Mouse (Mus musculus): ENCODE data around the gene Cryba4. TPM values are rescaled to one million over a fixed set of nuclear protein-coding genes. Genes with fewer than 3 reads are reported as not detected.

Gene Cryba4
- total RNA-seq, 1 experiment from 2014 or later = not detected

DNA sequence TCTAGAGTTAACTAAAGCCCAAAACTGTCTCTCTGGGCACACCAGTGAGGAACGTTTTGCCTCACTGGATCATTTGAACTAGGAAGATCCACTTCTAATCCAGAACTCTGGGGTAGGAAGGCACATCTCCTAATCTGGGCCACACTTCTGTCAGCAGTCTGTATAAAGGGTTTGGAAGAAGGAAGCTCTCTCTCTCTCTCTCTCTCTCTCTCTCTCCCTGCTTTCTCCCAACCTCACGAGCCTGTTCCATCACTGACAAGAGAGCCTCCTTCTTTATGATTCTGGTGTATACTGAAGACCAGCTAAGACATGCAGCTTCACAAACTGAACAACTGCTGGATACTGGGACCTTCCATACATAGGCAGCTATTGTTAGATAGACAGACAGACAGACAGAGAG lies 10.5 kb downstream of the Cryba4 start:
- no peak for ATAC-seq (replicated peaks; ENCODE audit: low read depth, poor library complexity, severe bottlenecking)

GRCm38 (mm10) chr5:112240761-112241160 lies 11.6 kb downstream of the Cryba4 start:
- ATAC-seq (replicated peaks; ENCODE audit: low read depth, poor library complexity, severe bottlenecking) = peak; percentile 55

DNA sequence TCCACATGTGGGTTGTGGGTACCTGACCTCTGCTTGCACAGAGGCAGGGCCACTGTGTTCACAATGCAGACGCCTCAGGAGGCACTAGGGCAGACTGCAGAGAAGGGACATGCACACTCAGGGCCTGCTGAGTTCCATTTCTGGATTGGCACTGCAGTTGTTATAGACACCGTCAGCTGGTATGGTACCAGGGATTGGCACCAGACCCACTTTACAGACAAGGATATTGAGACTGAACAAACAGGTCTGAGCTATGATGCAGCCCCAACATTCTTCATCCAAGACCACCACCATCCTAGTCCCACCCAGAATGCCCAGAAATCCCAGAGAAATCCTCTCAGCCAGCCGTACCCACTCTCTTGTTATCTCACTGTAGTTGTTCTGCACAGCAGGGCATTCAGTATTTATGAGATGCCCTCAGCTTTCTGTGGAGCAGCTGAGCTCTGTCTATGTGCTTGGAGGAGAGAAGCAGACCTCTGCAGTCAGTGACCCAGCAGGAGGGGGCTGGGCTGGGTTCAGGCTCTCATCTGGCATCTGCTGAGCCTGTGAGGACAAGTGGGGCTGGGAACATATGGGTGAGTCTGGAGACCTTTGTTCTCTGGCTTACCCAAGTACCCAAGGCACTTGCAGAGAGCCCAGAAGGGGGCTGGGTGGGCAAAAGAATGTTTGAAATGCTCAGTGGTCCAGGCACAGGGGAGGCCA lies 13.4 kb downstream of the Cryba4 start:
- no peak for ATAC-seq (replicated peaks; ENCODE audit: low read depth, poor library complexity, severe bottlenecking)

GRCm38 (mm10) chr5:112237866-112238570 lies 14.3 kb downstream of the Cryba4 start:
- ATAC-seq (replicated peaks; ENCODE audit: low read depth, poor library complexity, severe bottlenecking) = no peak

- no peak for ATAC-seq (replicated peaks; ENCODE audit: low read depth, poor library complexity, severe bottlenecking)
Observed at GRCm38 (mm10) chr5:112237439-112237838, 14.9 kb downstream of the Cryba4 start.

- ATAC-seq (replicated peaks; ENCODE audit: low read depth, poor library complexity, severe bottlenecking) = no peak
Observed at GRCm38 (mm10) chr5:112236631-112237030, 15.7 kb downstream of the Cryba4 start.

DNA sequence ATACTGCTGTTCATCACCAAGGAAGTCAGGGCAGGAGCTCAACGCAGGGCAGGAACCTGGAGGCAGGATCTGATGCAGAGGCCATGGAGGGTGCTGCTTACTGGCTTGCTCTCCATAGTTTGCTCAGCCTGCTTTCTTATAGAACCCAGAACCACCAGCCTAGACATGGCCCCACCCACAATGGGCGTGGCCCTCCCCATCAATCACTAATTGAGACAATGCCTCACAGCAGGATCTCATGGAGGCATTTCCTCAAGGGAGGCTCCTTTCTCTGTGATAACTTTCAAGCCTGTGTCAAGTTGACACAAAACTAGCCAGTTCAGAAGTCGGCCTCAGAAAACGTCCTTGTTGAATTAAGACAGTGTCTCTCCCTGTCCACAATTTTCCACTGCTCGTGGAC lies 16.5 kb downstream of the Cryba4 start:
- no peak for ATAC-seq (replicated peaks; ENCODE audit: low read depth, poor library complexity, severe bottlenecking)

DNA sequence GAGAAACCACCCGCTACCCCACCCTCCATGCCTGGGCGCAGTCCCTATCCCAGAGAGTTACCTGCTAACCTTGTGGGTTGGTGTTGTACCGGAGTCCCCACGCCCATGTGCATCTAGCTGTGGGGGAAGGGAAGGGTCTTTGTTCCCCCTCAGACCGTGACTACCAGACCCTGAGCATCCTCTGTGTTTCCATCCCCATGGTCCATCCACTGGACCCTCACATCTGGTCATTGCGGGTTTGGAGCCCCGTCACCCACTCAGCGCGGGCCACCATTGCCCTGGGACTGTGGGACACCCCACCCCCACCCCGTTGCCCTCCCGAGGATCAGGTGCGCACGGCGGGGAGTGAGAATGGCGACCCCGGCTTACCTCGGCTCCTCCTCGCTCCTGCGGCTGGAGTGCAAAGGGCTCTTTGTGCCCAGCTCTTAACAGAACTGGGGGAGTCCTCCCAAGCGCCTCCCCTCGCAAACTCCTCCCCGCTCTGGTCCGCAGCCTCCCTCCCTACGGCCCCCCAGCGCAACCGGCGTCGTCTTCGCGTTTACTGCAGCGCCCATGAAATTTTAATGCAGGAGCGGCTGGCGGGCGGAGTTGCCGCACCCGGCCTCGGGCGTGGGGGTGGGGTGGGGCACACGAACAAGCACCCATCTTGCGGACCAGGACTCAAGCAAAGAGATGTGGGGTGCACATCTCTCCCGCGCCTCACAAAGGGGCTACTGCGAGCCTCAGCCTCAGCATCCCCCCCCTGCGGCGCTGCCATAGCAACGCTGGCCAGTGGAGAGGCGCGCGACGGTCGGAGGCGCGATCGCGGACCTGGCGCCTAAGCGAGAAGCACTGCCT lies 23.9 kb downstream of the Cryba4 start:
- ATAC-seq (replicated peaks; ENCODE audit: low read depth, poor library complexity, severe bottlenecking) = no peak

- no peak for ATAC-seq (replicated peaks; ENCODE audit: low read depth, poor library complexity, severe bottlenecking)
Observed at GRCm38 (mm10) chr5:112227898-112228239, 24.4 kb downstream of the Cryba4 start.

DNA sequence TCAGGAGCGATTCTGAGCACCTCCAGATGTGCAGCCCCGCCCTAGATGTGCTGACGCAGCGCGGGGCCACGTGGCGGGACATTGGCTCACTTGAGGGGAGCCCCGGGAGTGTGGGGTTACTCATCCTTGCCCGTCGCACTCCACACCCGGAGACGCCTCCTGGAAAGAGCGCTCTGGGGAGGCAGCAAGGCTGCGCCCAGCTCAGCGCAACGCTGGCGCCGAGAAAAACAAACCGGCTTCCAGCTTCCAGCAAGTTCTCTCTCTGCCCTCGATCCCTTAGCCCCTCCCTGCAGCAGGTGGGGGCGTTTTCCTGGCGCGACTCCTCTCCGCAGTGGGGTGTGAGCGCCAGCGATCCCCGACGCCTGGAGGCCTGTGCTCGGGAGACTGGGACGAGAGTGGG lies 25.0 kb downstream of the Cryba4 start:
- ATAC-seq (replicated peaks; ENCODE audit: low read depth, poor library complexity, severe bottlenecking) = no peak; the same call in 1 of the 2 replicates

GRCm38 (mm10) chr5:112225591-112225990 lies 26.7 kb downstream of the Cryba4 start:
- ATAC-seq (replicated peaks; ENCODE audit: low read depth, poor library complexity, severe bottlenecking) = no peak

GRCm38 (mm10) chr5:112220203-112220602 lies 32.1 kb downstream of the Cryba4 start:
- ATAC-seq (replicated peaks; ENCODE audit: low read depth, poor library complexity, severe bottlenecking) = peak; percentile 65

- ATAC-seq (replicated peaks; ENCODE audit: low read depth, poor library complexity, severe bottlenecking) = peak; percentile 64
Observed at GRCm38 (mm10) chr5:112219398-112219797, 32.9 kb downstream of the Cryba4 start.

DNA sequence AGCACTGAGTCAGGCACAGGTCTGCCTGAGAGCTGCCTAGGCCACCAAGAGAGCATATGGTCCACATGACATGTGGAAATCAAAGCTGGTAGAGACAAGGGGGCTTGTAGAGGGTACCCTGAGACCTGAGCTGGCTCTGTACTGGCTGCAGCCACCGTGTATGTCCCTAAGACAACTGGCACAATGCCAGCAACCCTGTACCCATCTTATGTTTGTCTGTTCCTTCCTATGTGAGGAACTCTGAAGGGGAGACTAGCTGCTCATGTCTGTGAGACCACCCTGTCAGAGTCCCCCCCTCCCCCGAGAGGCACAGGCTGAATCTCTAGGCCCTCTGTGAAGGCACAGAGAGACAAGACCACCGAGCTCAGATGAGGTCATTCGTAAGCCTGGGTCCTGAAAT lies 33.6 kb downstream of the Cryba4 start:
- no peak for ATAC-seq (replicated peaks; ENCODE audit: low read depth, poor library complexity, severe bottlenecking)

DNA sequence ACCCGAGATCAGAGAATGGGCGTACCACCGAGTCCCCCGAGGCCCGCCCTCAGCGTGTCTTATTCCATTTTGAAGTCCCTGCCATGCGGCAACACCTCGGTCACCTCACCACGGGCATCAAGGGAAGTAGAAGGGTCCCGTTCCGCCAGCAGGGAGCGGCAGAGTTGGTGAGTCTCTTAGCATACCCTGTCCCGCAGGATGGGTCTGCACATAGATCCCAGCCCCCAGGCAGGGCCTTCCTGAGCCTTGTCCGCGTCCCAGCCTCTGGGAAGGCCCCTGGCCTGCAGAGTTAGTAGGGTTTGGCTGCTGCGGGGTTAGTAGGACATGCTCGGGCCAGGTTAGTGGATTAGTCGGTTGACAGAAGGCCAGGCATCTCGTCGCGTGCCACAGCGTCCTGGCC lies 35.3 kb downstream of the Cryba4 start:
- ATAC-seq (replicated peaks; ENCODE audit: low read depth, poor library complexity, severe bottlenecking) = no peak

GRCm38 (mm10) chr5:112216335-112216734 lies 36.0 kb downstream of the Cryba4 start:
- ATAC-seq (replicated peaks; ENCODE audit: low read depth, poor library complexity, severe bottlenecking) = no peak

DNA sequence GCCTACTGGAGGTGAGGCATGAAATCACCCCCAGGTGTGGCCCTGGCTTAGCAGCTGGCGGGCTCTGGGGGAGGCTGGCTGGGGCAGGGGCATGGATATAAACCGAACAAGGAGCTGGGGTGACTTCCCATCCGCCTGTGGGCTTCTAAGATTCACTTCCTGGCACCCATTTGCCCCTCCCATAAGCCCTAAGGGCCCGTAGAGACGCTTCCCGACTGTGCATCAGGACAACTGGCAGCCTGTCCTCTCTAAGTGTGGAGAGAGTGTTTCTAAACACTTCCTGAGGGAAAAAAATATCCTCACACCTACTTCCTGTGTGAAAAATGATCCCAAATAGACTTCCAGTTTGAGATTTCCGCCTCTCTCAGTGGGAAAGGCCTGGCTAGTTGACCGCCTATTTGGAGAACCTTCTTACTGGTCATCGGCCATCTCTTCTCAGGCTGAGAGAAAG lies 36.5 kb downstream of the Cryba4 start:
- ATAC-seq (replicated peaks; ENCODE audit: low read depth, poor library complexity, severe bottlenecking) = no peak

- no peak for ATAC-seq (replicated peaks; ENCODE audit: low read depth, poor library complexity, severe bottlenecking)
Observed at GRCm38 (mm10) chr5:112215291-112215751, 37.0 kb downstream of the Cryba4 start.

- ATAC-seq (replicated peaks; ENCODE audit: low read depth, poor library complexity, severe bottlenecking) = peak; percentile 77
Observed at GRCm38 (mm10) chr5:112214419-112214818, 37.9 kb downstream of the Cryba4 start.

DNA sequence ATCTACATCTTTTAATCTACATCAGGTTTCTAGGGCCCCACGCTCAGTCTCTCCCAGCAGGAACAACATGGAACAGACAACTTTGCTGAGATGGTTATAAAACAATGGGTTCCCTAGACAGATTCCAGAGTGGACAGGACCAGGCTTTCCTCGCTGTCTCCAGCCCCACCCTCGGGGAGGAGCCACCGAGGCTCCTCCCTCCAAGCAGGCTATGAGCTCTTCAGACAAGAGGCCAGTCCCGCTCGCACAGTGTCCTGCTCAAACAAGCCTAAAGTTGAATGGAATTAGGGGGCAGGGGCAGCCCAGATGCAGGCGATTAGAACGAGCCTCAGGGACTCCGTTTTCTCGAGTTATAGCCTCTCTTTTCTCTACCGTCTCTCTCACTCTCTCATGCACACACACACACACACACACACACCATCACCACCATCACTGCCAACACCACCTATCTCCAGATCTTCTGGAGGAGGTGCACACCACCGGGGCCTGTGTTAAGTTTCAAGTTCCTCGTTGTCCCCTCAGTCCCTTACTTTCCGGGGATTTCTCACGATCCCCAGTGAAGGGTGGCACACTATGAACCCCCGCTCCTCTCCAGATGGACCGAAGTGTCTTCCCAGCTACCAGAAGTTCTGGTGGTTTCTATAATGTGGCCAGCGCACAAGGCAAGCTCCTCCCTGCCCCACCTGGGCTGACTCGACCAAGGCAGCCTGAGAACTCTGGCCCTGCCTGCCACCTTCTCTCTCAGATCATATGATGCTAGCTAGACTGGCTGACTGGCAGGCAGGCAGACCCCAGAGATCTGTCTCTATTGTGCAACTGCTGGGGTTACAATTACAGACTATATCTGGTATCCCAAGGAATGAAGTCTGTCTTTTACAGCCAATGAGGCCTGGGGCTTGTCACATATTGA lies 38.7 kb downstream of the Cryba4 start:
- ATAC-seq (replicated peaks; ENCODE audit: low read depth, poor library complexity, severe bottlenecking) = no peak
